Mouse (Mus musculus) testis, adult 2 months (tissue): ENCODE results near the gene Rgcc. TPM values are rescaled to one million over a fixed set of nuclear protein-coding genes. Genes with fewer than 3 reads are reported as not detected.

ENCODE experiments used
- H3K27ac ChIP-seq: fragments of 200-500 bp; 2 replicates; pipeline ENCODE4 v1.5.1; 2012; ENCODE audit warnings: low read depth, low read length; ENCODE audit not compliant: control insufficient read depth, insufficient read depth
- H3K27me3 ChIP-seq: fragments of 200-500 bp; 2 replicates; pipeline ENCODE4 v1.6.1; 2012; ENCODE audit warnings: mild to moderate bottlenecking, low read length, moderate library complexity; ENCODE audit not compliant: control insufficient read depth, insufficient read depth
- H3K36me3 ChIP-seq: fragments of 200-500 bp; 2 replicates; pipeline ENCODE4 v1.6.1; 2012; ENCODE audit warnings: mild to moderate bottlenecking, low read length; ENCODE audit not compliant: control insufficient read depth, insufficient read depth
- H3K4me1 ChIP-seq: fragments of 200-500 bp; 2 replicates; pipeline ENCODE4 v1.6.1; 2012; ENCODE audit warnings: low read length; ENCODE audit not compliant: control insufficient read depth, insufficient read depth
- H3K4me3 ChIP-seq: fragments of 200-500 bp; 2 replicates; pipeline ENCODE4 v1.5.1; 2012; ENCODE audit warnings: low read depth, mild to moderate bottlenecking, low read length, moderate library complexity, mixed read lengths; ENCODE audit not compliant: control insufficient read depth
- CTCF ChIP-seq: fragments of 200-500 bp; IDR thresholded peaks from 2 replicates; pipeline ENCODE4 v1.5.1; 2012; ENCODE audit warnings: low read depth, mild to moderate bottlenecking, inconsistent platforms, low read length, moderate library complexity; ENCODE audit not compliant: control insufficient read depth, insufficient read depth, insufficient replicate concordance
- POLR2A ChIP-seq: fragments of 200-500 bp; IDR thresholded peaks from 2 replicates; pipeline ENCODE4 v1.6.1; 2012; ENCODE audit warnings: low read depth, mild to moderate bottlenecking, inconsistent platforms, low read length, moderate library complexity; ENCODE audit not compliant: control insufficient read depth
- polyA plus RNA-seq: library from polyadenylated mRNA; depleted of rRNA; stranded (reverse); fragments of >200 nt; gene quantifications from 2 replicates; pipeline ENCODE4 v1.2.3, GENCODE M21; 2012

Gene Rgcc
- polyA plus RNA-seq, 1 experiment: 26.5 TPM

DNA sequence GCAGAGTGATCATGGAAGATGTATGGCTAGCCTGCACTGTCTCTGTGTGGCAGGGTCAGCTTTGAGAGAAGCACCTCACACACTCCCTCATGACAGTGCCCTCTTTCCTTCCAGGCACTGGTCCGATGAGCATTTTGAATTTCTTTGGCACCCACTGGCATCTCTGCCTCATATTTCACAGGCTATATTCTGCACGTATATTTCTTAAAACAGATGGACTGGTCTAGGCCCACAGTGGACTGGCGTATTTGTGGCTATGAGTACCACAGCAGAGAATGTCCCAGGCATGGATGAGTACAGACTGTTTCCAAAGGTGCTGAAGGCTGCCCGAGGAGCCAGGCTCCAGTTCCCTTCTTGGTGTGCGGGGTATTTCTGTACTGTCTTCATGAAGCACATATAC lies 20.4 kb upstream of the Rgcc start:
- H3K27ac ChIP-seq: no peak overlapping the region
- no peak overlapping the region for H3K4me3 ChIP-seq
- no peaks in the 10 kb centered on the region for H3K27me3 ChIP-seq
- no peaks in the 10 kb centered on the region for H3K36me3 ChIP-seq
- no peaks in the 10 kb centered on the region for H3K4me1 ChIP-seq
- TF ChIP-seq POLR2A: no peak
- no peak for TF ChIP-seq CTCF

GRCm38 (mm10) chr14:79321152-79321551 lies 19.7 kb upstream of the Rgcc start:
- Histone ChIP-seq H3K36me3 (no peaks in the 10 kb centered on the region), H3K4me3 (no peak overlapping the region), H3K4me1 (no peaks in the 10 kb centered on the region), H3K27me3 (no peaks in the 10 kb centered on the region), H3K27ac (no peak overlapping the region)
- TF ChIP-seq POLR2A (no peak), CTCF (peak; percentile 31; the same call in 1 of the 2 replicates)

GRCm38 (mm10) chr14:79317602-79318001 lies 16.2 kb upstream of the Rgcc start:
- H3K4me3 ChIP-seq: no peak overlapping the region
- H3K36me3 ChIP-seq: no peaks in the 10 kb centered on the region
- no peak for TF ChIP-seq CTCF
- TF ChIP-seq POLR2A: no peak
- H3K27me3 ChIP-seq: no peaks in the 10 kb centered on the region
- no peaks in the 10 kb centered on the region for H3K4me1 ChIP-seq
- H3K27ac ChIP-seq: no peak overlapping the region

DNA sequence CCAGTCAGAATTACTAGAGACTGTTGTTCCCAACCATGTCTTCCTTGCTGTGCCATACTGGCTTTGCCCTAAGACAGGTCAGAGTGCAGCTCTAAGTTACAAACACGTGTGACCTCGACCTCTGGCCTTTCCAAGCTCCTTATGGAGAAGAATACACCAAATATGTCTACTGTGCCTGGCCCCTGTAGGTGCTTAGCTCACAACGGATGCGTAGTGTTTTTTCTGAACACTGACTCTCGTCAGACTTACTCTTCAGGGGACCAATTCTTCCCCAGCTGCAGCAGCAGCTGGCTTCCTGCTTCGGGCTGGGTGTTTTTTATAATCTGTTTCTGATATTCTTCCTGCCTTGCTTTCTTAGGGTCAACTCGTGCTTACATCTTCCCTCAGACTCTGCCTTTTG lies 14.4 kb upstream of the Rgcc start:
- TF ChIP-seq CTCF (no peak), POLR2A (no peak)
- H3K4me3 ChIP-seq: no peak overlapping the region
- H3K36me3 ChIP-seq: no peaks in the 10 kb centered on the region
- H3K4me1 ChIP-seq: no peaks in the 10 kb centered on the region
- H3K27me3 ChIP-seq: no peaks in the 10 kb centered on the region
- H3K27ac ChIP-seq: no peak overlapping the region

GRCm38 (mm10) chr14:79314245-79315010 lies 13.0 kb upstream of the Rgcc start:
- no peaks in the 10 kb centered on the region for H3K4me1 ChIP-seq
- no peaks in the 10 kb centered on the region for H3K27me3 ChIP-seq
- H3K36me3 ChIP-seq: no peaks in the 10 kb centered on the region
- TF ChIP-seq CTCF (no peak), POLR2A (no peak)
- no peak overlapping the region for H3K4me3 ChIP-seq
- H3K27ac ChIP-seq: no peak overlapping the region

- H3K4me1 ChIP-seq: no peaks in the 10 kb centered on the region
- H3K36me3 ChIP-seq: no peaks in the 10 kb centered on the region
- no peak overlapping the region for H3K4me3 ChIP-seq
- H3K27me3 ChIP-seq: no peaks in the 10 kb centered on the region
- no peak overlapping the region for H3K27ac ChIP-seq
- no peak for TF ChIP-seq CTCF
Measured at GRCm38 (mm10) chr14:79313439-79314175, 12.2 kb upstream of the Rgcc start.

DNA sequence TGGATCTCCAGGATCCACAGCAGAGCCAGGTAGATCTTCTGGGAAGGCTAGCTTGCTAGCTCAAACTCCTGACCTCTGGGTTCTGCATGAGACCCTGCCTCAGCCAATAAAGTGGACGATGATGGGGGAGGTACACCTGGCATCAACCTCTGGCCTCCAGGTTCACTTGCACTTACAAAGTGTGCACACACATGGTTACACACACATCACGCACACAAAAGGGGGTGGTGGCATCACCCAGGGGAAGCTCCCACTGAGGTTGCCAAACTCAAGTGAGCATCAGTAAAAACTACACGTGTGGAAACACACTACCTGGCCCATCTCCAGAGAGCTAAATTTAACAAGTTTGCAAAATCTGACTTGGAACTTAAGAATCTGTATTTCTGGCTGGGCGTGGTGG lies 11.3 kb upstream of the Rgcc start:
- Histone ChIP-seq H3K27me3 (no peaks in the 10 kb centered on the region), H3K36me3 (no peaks in the 10 kb centered on the region), H3K4me1 (no peaks in the 10 kb centered on the region), H3K4me3 (no peak overlapping the region), H3K27ac (no peak overlapping the region)
- no peak for TF ChIP-seq POLR2A
- no peak for TF ChIP-seq CTCF
